Mouse (Mus musculus) heart, adult 8-10 months (tissue): ENCODE data around the gene Zkscan14. TPM values are rescaled to one million over a fixed set of nuclear protein-coding genes. Genes with fewer than 3 reads are reported as not detected.

Experiments
- DNase-seq: peaks from one replicate; pipeline ENCODE4 v3.0.0; 2022; ENCODE audit warnings: low spot score
- total RNA-seq, 4 experiments: library from RNA; stranded (reverse); gene quantifications; 2 replicates each; pipeline ENCODE4 v1.2.4; 2022

Zkscan14 gene
- total RNA-seq, 4 experiments from 2014 or later, result 5.7 to 8.2 (median 6.5) TPM

- DNase-seq, result no peak
Observed at GRCm38 (mm10) chr5:145202446-145202845, 778 bp upstream of the Zkscan14 start.

- no peak for DNase-seq
Observed at GRCm38 (mm10) chr5:145200387-145200786, 1.3 kb downstream of the Zkscan14 start.

- no peak for DNase-seq
Observed at GRCm38 (mm10) chr5:145191962-145192361, 9.7 kb downstream of the Zkscan14 start, which contains the start of gene Atp5j2. Gene Atp5j2, minus strand, starts transcription at chr5:145192062.

- DNase-seq, result peak; percentile 93
Observed at GRCm38 (mm10) chr5:145190875-145191798, 10.5 kb downstream of the Zkscan14 start.

- DNase-seq, result no peak
Observed at GRCm38 (mm10) chr5:145190373-145190772, 11.3 kb downstream of the Zkscan14 start.

- DNase-seq, result no peak
Observed at GRCm38 (mm10) chr5:145189416-145189815, 12.3 kb downstream of the Zkscan14 start.

- no peak for DNase-seq
Observed at GRCm38 (mm10) chr5:145185244-145185643, 16.4 kb downstream of the Zkscan14 start.

GRCm38 (mm10) chr5:145178461-145178980 lies 23.1 kb downstream of the Zkscan14 start:
- DNase-seq, result no peak

GRCm38 (mm10) chr5:145167306-145167661 lies 34.4 kb downstream of the Zkscan14 start:
- peak; percentile 29 for DNase-seq

GRCm38 (mm10) chr5:145166536-145167305 lies 34.9 kb downstream of the Zkscan14 start, which contains the start of the genes Ptcd1 and Cpsf4:
Gene Ptcd1, minus strand, starts transcription at chr5:145167108.
Gene Cpsf4, plus strand, starts transcription at chr5:145167213.
- DNase-seq, result peak; percentile 99

- no peak for DNase-seq
Observed at GRCm38 (mm10) chr5:145165184-145165583, 36.5 kb downstream of the Zkscan14 start.

- DNase-seq, result no peak
Observed at GRCm38 (mm10) chr5:145164710-145165109, 37.0 kb downstream of the Zkscan14 start.

GRCm38 (mm10) chr5:145161361-145161760 lies 40.3 kb downstream of the Zkscan14 start:
- no peak for DNase-seq

GRCm38 (mm10) chr5:145152690-145153089 lies 49.0 kb downstream of the Zkscan14 start:
- no peak for DNase-seq

- no peak for DNase-seq
Observed at GRCm38 (mm10) chr5:145149294-145149693, 52.4 kb downstream of the Zkscan14 start.

GRCm38 (mm10) chr5:145147748-145148147 lies 53.9 kb downstream of the Zkscan14 start:
- DNase-seq, result no peak

Other genes with a start within 250 kb of the Zkscan14 start
- 10 to 100 TPM; 29.5 to 34.9 (median 30.3) TPM for gene Smurf1, start 236.0 kb downstream of the Zkscan14 start, total RNA-seq
- gene Gm4871, start 169.1 kb downstream of the Zkscan14 start, total RNA-seq, result not detected
- gene 1700018F24Rik, start 158.9 kb downstream of the Zkscan14 start, total RNA-seq, result not detected
- 10 to 100 TPM; 59.9 to 67.2 (median 63.8) TPM for gene Arpc1a, start 118.0 kb downstream of the Zkscan14 start, total RNA-seq
- not detected for gene Kpna7, start 117.8 kb downstream of the Zkscan14 start, total RNA-seq
- gene Arpc1b, start 87.7 kb downstream of the Zkscan14 start, total RNA-seq, result 10 to 100 TPM; 46.0 to 70.3 (median 55.0) TPM
- gene Pdap1, start 61.6 kb downstream of the Zkscan14 start, total RNA-seq, result 10 to 100 TPM; 30.2 to 50.2 (median 42.8) TPM
- 10 to 100 TPM; 53.1 to 60.7 (median 57.3) TPM for gene Bud31, start 61.5 kb downstream of the Zkscan14 start, total RNA-seq
- 10 to 100 TPM; 26.0 to 29.3 (median 26.9) TPM for gene Ptcd1, start 34.8 kb downstream of the Zkscan14 start, total RNA-seq
- 10 to 100 TPM; 10.0 to 12.4 (median 12.0) TPM for gene Cpsf4, start 34.7 kb downstream of the Zkscan14 start, total RNA-seq
- gene Atp5j2, start 9.8 kb downstream of the Zkscan14 start, total RNA-seq, result 1,000 to 10,000 TPM; 1,197 to 1,936 (median 1,535) TPM
- 10 to 100 TPM in 1 of 4 experiments, 1 to 10 TPM in 3; 8.2 to 10.1 (median 9.2) TPM for gene Zkscan5, start 2.7 kb upstream of the Zkscan14 start, total RNA-seq
- gene Zfp655, start 29.8 kb upstream of the Zkscan14 start, total RNA-seq, result 10 to 100 TPM; 29.1 to 31.3 (median 30.2) TPM
- gene Zscan25, start 78.6 kb upstream of the Zkscan14 start, total RNA-seq, result 10 to 100 TPM in 3 of 4 experiments, 1 to 10 TPM in 1; 8.4 to 11.9 (median 10.7) TPM
- not detected for gene Cyp3a57, start 143.4 kb upstream of the Zkscan14 start, total RNA-seq